Mouse (Mus musculus): ENCODE measurements around the gene Acvr1b. TPM values are rescaled to one million over a fixed set of nuclear protein-coding genes. Genes with fewer than 3 reads are reported as not detected.

The Acvr1b gene
- total RNA-seq, 2 experiments from 2014 or later: 82.8 to 83.1 TPM

DNA sequence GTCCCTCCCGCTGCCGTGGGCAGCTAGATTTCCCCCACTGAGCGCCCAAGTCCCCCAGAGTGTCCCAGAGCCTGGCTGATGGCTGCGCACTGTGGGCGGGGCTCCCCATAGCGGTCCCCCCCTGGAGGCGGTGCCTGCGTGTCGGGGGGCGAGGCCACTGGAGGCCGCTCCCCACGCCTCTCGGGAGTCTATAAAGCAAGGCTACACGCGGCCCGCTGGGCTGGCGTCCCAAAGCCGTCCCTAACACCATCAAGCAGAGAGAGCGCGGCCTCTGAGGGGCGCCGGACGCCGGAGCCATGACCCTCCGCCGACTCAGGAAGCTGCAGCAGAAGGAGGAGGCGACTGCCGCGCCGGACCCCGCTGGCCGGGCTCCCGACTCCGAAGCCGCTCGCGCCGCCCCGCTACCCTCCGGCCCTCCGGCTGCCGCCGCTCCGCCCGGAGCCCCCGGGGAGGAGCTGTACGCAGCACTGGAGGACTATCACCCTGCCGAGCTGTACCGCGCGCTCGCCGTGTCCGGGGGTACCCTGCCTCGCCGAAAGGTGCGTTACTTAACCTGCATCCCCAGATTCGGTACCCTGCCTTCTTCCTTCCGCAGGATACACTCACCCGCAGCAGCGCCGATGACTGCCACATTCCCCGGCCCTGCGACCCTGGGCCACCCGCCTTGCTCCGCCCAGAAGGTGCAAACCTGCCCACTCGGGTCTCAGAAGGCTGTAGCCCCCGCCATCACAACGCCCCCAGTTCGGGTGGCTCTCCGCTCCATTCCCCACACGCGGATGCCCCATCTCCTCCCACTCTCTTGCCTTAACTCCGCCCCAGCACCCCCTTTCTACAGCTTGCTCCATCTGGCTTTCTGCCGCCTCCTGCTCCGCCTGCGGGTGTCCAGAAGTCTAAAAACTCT is 50.4 kb downstream of the Acvr1b start, which contains the start of gene Grasp:
Grasp (plus strand) TSS at position 183 of the 901 bp plus-strand sequence.
- peak; percentile 80 to 81 for DNase-seq (ENCODE audit: extremely low spot score in 1 of 2, low spot score in 1 of 2)

DNA sequence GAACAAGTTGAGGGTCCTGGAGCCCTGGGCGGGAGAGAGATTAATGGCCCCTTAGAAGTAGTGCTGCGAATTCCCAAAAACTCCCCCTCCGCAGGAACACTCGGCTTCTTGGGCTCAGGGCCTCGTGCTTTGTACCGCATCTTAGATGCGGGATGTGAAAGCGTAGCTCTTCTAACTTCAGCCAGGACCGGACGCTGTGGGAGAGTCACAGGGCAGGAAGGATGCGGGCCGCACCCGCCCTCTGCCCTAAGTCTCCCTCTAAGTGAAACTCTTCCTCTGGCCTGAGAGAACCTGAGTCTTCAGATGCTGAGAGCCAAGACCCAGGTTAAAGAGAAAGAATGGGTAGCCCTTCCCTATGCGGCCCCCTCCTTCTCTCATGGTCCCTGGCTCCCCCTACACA is 51.1 kb downstream of the Acvr1b start:
- no peak for DNase-seq (ENCODE audit: extremely low spot score in 1 of 2, low spot score in 1 of 2)

DNA sequence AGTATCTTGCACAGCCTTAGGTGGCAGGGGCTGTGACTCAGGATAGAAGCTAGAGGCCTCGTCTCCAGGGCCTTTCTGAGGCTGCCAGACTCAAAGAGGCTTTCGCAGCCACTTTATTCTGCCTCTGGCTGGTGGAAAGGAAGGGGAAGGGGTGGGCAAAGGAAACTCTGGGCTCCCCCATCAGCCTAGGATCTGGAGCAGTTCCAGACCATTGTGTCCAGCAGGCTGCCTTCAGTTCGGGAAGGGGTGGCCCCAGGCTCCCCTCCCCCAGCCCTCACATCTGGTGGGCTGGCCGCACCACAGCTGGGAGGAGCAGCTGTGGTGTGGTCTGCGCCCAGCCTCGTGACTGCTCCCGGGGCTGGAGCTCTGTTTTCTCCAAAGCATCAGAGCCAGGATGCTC is 54.1 kb downstream of the Acvr1b start:
- DNase-seq (ENCODE audit: extremely low spot score in 1 of 2, low spot score in 1 of 2): no peak

DNA sequence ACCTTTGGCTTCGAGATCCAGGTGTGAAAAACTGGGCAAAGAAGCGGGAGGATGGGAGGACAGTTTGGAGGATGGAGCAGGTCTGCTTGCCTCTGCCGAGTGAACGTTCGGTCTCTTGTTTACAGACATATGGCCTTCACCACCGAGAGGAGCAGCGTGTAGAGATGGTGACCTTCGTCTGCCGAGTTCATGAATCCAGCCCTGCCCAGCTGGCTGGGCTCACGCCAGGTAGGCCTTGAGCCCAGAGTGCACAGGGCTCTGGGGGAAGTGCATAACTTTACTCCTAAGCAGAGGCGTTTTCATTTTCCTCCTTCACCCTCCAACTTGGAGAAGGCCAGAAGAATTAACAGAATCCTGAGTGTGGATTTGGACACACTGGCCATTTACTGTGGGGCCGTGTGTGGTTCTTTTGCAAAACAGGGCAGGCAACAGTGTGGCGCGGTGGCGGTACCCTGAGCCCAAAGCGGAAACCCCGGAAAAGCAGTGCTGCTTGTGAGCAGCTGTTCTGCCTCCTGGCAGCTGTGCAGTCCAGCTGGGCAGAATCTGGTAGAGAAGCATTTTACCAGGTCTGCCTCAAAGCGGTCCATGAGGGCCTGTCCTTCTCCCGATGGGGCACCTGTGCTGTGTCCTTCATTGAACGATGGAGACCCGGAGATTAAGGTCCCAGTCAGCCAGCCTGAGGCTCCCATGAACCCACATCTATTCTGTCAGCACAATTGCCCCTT is 55.2 kb downstream of the Acvr1b start:
- no peak for DNase-seq (ENCODE audit: extremely low spot score in 1 of 2, low spot score in 1 of 2)

DNA sequence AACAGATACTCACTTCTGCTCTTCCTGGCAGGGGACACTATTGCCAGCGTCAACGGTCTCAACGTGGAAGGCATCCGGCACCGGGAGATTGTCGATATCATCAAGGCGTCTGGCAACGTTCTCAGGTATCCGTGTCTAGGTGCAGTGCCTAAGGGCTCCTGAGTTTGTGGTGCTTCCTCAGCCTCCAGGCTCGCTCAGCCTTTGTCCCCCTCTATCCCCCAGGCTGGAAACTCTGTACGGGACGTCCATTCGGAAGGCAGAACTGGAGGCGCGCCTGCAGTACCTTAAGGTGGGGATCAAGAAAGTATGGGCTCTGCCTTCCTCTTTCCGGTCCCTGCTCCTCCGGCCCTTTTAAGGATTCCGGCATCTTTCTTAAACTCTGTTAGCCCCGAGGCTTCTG is 56.6 kb downstream of the Acvr1b start:
- DNase-seq (ENCODE audit: extremely low spot score in 1 of 2, low spot score in 1 of 2): no peak

DNA sequence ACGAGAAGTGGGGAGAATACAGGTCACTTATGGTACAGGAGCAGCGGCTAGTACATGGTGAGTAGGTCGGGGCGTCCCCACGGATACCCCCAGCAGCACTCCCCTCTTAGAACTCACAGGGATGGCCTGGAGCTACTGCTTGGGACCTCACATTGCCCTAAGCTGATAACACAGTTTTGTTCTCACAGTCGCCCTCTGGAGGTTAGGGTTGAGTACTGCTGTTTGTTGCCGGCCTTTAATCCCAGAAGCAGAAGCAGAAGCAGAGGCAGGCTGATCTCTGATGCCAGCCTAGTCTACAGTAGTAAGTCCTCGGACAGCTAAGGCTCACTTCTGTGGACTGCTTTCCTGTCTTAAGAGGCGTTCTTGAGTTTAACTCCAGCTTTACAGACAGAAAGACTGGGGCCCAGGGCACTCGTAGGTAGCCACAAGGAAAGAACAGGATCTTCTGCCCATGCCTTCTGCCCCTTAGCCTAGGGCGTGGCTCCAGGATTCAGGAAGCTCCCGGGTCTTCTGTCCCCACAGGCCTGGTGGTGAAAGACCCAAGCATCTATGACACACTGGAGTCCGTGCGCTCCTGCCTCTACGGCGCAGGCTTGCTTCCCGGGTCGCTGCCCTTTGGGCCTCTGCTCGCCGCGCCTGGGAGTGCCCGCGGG is 57.3 kb downstream of the Acvr1b start:
- no peak for DNase-seq (ENCODE audit: extremely low spot score in 1 of 2, low spot score in 1 of 2)

DNA sequence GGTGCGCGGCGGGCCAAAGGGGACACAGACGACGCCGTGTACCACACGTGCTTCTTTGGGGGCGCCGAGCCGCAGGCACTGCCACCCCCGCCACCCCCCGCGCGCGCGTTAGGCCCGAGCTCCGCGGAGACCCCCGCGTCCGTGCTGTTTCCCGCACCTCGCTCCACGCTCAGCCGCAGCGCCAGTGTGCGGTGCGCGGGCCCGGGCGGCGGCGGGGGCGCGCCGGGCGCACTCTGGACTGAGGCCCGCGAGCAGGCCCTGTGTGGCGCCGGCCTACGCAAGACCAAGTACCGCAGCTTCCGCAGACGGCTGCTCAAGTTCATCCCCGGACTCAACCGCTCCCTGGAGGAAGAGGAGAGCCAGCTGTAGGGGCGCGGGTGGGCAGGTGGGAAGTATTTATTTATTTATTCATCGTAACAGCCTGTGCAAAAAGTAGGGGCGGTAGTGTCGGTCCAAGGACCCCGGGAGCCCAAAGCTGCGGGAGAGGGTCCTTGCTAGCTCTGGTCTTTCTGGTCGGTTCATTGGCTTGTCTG is 57.8 kb downstream of the Acvr1b start:
- DNase-seq (ENCODE audit: extremely low spot score in 1 of 2, low spot score in 1 of 2): no peak

DNA sequence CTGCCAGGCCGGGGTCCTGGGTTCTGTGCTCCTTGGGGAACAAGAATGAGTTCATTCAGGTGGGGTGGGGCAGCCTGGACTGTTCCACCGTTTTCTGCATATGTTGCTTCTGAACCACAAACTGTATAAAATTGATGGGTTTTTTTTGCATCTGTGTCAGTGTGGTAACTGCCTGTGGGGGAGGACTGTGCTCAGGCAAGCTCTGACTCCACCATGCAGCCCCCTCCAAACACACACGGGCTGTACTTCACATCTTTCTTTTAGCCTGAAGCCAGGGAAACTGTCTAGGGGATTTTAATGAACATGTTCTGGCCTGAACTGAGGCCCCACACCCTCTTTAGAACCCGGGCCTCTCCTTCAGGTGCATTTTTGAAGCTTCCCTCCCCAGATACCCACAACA is 58.7 kb downstream of the Acvr1b start:
- DNase-seq (ENCODE audit: extremely low spot score in 1 of 2, low spot score in 1 of 2): no peak

DNA sequence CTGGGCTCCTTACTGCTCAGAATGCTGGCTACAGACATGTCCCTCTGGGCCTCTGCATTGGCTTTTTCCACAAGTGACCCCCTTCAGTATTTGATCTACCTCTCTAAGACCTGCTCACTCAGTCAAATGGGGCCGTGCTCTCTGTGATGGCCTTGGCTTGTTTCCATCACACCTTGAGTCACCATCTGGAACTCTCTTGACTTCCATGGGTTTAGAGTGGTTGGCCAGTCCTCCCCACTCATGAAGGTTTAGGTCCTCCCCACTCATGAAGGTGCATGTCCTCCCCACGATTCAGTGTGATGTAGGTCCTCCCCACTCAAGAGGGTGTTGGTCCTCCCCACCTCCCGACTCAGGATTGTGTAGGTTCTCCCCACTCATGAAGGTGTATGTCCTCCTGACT is 59.3 kb downstream of the Acvr1b start:
- DNase-seq (ENCODE audit: extremely low spot score in 1 of 2, low spot score in 1 of 2): no peak

DNA sequence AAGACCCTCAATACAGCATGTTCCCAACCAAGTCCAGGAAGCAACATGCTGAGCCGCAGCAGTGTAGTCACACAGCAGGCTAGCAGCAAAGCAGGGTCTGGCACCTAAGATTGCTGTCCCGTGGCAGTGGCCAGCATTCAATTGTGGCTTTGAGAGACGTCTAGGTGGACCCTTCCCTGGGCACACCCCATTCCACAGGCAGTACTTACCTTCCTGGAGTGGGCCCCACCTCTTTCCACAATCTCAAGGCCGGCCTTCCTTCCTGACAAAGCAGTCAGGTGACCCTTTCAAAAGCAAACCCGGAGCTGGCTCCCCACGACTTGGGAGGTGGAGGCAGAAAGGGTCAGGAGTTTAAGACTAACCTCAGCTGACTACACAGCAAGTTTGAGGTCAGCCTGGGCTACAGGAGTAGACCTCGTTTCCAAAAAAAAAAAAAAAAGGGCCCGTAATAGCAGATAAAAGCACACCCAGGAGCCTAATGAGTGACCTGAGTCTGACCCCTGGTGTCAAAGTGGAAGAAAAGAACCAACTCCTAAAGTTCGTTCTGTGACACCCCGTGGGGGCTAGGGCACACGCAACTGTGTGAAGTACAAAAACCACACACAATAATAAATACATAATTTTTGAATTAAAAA is 59.9 kb downstream of the Acvr1b start:
- no peak for DNase-seq (ENCODE audit: extremely low spot score in 1 of 2, low spot score in 1 of 2)

DNA sequence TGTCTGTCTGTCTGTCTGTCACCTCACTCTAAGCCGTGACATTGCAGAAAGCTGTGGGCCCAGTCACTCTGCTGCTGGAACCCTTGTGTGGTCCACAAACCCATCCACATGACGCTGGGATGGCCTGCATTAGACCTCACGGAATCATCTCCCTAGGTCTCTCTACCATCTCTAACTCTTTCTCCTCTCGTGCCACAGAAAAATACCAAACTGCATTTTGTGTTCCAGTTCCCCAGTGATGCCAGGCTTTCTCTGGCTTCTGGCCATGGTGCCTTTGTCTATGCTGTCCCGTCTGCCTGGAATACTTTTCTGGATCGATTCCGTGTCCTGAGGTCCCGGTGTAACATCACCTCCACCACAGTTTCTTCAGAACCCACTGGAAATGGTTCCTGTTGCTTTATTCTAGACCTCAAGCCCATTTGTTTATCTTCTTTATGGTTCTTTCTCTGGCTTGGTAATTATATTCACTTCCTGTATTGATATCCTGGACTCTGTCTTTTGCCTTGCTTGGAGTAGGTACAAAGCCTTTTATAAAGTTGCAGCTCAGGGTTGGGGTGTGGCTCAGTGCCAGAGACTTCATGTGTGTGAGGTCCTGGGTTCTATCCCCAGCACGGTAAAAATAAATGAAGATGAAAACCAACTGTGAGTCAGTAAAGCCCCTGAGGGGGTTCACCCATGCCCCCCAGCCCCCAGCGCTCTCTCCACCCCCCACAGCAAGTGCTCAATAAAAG is 60.9 kb downstream of the Acvr1b start:
- no peak for DNase-seq (ENCODE audit: extremely low spot score in 1 of 2, low spot score in 1 of 2)

DNA sequence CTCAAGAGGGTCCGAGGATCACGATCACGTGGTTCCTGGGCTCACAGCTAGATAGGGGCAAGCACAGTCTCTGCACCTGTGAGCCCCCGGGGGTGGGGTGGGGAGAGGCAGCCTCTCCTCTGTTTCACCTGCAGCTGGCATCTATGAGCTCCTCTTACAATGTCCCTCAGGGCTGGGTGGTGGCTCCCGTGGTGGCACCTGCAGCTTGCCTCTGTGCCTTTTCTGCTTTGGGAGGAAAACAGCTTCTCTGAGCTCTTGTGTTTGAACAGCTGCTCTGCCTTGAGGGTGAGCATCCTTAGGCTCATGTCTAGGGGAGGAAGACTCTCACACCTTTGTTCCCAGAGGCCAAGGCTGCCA is 61.5 kb downstream of the Acvr1b start:
- DNase-seq (ENCODE audit: extremely low spot score in 1 of 2, low spot score in 1 of 2): no peak

DNA sequence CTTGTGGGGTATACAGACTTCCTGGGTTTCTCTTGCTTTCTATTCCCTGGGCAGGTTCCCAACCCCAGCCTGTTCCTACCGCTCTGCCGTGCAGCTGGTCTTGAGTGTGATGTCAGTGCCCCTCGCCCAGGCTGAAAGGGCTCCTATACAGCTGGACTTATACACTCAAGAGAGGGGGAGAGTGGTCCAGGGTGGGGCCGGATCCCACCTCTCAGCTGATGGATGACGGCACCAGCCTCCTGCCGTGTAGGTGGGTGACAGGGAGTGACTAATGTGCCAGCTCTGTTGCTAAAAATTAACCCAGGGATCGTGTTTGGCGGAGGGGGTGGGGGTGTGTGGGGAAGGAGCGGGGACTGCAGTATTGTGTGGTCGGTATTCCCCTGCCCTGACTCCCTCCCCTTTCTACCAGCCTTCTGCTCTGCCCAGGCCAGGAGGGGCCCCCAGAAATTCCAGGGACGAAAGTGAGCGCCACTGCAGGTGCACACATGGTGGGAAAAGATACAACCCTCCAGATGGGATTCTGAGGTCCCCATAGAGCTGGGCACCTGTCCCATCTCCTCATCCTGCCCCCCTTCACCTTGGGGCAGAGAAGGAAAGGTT is 62.0 kb downstream of the Acvr1b start:
- DNase-seq (ENCODE audit: extremely low spot score in 1 of 2, low spot score in 1 of 2): no peak

DNA sequence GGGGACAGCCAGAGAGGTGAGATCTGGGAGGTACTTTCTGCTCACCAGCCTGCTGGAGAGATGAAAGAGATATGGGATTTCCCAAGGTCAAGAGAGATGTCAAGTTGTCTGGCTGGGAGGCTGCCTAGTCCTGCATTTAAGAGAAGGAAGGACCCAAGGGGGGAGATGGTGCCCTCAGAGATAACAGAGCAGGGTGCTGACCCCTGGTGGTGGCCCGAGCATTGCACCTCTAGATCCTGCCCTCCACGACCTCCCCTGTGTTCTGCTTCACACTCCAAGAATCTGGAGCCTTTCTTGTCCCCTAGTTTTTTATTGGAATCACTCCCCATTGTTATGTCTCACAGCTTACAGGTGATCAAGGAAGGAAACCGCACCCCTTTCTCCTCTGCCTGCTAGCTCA is 63.0 kb downstream of the Acvr1b start:
- peak in 1 of 2 experiments; percentile 74 for DNase-seq (ENCODE audit: extremely low spot score in 1 of 2, low spot score in 1 of 2)

DNA sequence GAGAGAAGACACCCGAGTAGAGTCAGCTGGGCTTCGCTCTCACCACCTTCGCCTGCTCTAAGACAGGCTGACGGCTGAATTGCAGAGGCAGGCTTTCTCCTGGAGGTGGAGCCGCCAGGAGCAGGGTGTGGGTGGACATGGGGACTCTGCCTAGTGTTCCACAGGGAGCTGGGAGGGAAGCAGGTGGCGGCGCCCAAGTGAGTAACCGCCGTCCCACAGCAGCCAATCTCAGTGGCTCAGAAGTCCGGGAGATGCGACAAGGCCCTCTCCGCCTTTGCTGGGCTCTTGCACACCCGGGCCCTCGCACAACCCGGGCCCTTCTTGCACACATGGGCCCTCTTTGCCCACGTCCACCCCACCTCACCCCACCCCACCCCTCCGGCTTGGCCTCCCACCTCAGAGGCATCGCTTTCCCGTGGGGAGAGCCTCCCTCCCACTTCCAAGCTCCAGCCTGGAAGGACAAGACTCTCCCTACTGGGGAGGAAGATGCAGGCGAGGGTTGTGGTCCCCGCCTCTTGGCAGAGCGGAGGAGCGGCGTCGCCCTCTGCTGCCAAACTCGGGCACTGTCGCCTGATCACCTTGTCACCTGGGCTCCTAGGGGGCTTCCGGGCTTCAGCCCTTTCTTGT is 65.1 kb downstream of the Acvr1b start:
- DNase-seq (ENCODE audit: extremely low spot score in 1 of 2, low spot score in 1 of 2): peak in 1 of 2 experiments; percentile 60

DNA sequence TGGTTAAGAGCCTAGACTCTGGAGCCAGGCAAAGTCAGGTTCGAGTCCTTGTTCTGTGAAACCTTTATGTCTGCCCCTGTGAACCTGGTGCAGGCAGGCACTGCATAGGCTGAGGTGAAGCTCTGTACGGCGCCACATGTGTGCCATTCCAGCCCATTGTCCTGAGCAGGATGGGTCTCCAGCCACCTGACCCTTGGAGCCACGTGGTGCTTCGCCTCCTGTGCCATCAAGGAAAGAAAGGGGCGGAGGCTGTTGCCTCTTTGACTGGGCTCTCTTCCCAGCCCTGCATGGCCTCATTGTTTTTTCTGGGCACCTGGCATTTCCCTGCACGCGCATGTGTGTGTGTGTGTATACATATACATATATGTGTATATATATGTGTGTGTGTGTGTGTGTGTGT is 66.0 kb downstream of the Acvr1b start:
- DNase-seq (ENCODE audit: extremely low spot score in 1 of 2, low spot score in 1 of 2): no peak

DNA sequence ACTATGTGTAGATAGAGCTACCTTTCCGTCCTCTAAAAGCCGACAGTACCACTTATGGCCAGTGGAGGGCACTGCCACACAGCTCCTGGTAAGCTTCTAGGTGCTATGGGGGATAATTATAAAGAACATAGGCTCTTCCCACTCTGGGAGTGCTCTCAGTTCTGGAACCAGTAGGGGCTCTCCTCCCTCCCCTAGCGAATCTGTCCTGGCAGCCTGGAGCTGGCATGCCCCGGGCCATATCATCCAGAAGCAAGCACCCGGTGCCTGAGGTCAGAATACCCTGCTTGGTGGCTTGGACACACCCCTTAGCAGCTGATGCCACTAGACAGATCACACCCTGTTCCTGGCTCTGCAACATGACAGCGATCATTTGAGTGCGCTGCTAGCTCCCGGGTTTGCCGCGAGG is 66.9 kb downstream of the Acvr1b start:
- DNase-seq (ENCODE audit: extremely low spot score in 1 of 2, low spot score in 1 of 2): peak; percentile 78 to 94

DNA sequence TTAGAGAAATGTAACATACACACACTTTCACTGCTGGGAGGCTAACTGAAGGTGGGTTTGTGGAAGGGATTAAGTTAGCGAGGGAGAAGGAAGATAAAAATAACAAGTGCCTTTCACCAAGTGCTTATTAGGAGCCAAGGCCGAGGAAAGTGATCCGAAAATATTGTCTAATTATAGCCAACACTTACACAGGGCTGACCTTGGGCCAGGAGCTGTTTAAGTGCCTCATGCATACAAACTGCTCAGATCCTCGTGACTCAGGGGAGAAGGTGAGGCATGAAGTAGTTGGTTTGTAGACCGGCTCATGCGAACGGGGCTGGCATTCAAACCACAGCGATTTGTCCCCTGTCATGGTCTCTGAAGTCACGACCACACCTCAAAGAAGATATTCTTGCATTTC is 67.4 kb downstream of the Acvr1b start:
- DNase-seq (ENCODE audit: extremely low spot score in 1 of 2, low spot score in 1 of 2): no peak

DNA sequence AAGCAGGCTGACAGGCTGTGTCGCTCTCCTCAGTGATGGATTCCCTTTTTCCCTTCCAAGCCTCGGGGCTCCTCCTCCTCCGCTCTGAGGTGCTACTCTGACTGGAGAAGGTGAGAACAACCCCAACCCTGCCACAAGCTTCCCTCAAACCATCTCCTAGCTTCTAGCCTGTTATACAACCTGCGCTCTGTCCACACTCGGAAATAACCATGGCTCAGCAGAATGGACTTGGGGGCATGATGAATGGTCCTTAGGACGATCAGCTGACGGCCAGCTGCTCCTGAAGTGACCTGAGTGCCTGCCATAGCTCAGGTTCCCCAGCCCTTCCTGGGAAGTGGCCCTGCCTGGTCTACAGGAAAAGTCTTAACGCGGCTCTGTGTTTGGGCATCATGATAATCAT is 68.0 kb downstream of the Acvr1b start:
- DNase-seq (ENCODE audit: extremely low spot score in 1 of 2, low spot score in 1 of 2): no peak
